Mouse (Mus musculus) thymus, adult 2 months (tissue): ENCODE data around the gene Tmem144. TPM values are rescaled to one million over a fixed set of nuclear protein-coding genes. Genes with fewer than 3 reads are reported as not detected.

ENCODE experiments used
- DNase-seq: peaks from one replicate; pipeline ENCODE4 v3.0.0; 2021
- H3K27ac ChIP-seq: fragments of 200-500 bp; 2 replicates; pipeline ENCODE4 v1.5.1; 2012; ENCODE audit warnings: low read length, control low read depth; ENCODE audit not compliant: control insufficient read depth, insufficient read depth
- H3K27me3 ChIP-seq: fragments of 200-500 bp; 2 replicates; pipeline ENCODE4 v1.6.1; 2012; ENCODE audit warnings: mild to moderate bottlenecking, low read length, moderate library complexity, mixed read lengths; ENCODE audit not compliant: control insufficient read depth, insufficient read depth
- H3K36me3 ChIP-seq: fragments of 200-500 bp; 2 replicates; pipeline ENCODE4 v1.6.1; 2012; ENCODE audit warnings: mild to moderate bottlenecking, low read length, moderate library complexity; ENCODE audit not compliant: control insufficient read depth, insufficient read depth
- H3K4me1 ChIP-seq: fragments of 200-500 bp; replicated peaks from 2 replicates; pipeline ENCODE4 v1.6.1; 2012; ENCODE audit warnings: low read length; ENCODE audit not compliant: control insufficient read depth, insufficient read depth
- H3K4me3 ChIP-seq: fragments of 200-500 bp; 2 replicates; pipeline ENCODE4 v1.5.1; 2012; ENCODE audit warnings: mild to moderate bottlenecking, low read length, control low read depth, moderate library complexity; ENCODE audit not compliant: control insufficient read depth, insufficient read depth
- CTCF ChIP-seq: fragments of 200-500 bp; IDR thresholded peaks from 2 replicates; pipeline ENCODE4 v1.5.1; 2012; ENCODE audit warnings: mild to moderate bottlenecking, control low read depth, low read length, moderate library complexity, borderline replicate concordance; ENCODE audit not compliant: control insufficient read depth, poor library complexity, insufficient read depth; ENCODE audit errors: extremely low read depth
- POLR2A ChIP-seq: fragments of 200-500 bp; IDR thresholded peaks from 2 replicates; pipeline ENCODE4 v1.6.1; 2012; ENCODE audit warnings: mild to moderate bottlenecking, low read length, control low read depth, moderate library complexity; ENCODE audit not compliant: control insufficient read depth, poor library complexity, insufficient read depth; ENCODE audit errors: extremely low read depth
- WGBS: fragments of 180-500 bp; shearing (Covaris S2); methylation state at CpG from one replicate; pipeline ENCODE4 v1.1.7; 2018; 5-methylcytosine and 5-hydroxymethylcytosine counted together
- polyA plus RNA-seq: library from polyadenylated mRNA; depleted of rRNA; stranded (reverse); fragments of >200 nt; gene quantifications from 2 replicates; pipeline ENCODE4 v1.2.3, GENCODE M21; 2012

The Tmem144 gene
- polyA plus RNA-seq, 1 experiment, result 0.38 TPM

GRCm38 (mm10) chr3:79897534-79898370 is 45.2 kb upstream of the Tmem144 start:
- TF ChIP-seq POLR2A, result no peak
- 95% methylated on average over 13 of the region's 13 CpGs for WGBS
- H3K36me3 ChIP-seq, result no peaks in the 10 kb centered on the region
- no peak overlapping the region for H3K27ac ChIP-seq
- H3K4me1 ChIP-seq, result no peaks in the 10 kb centered on the region
- DNase-seq, result no peak
- H3K4me3 ChIP-seq, result no peak overlapping the region
- H3K27me3 ChIP-seq, result no peaks in the 10 kb centered on the region

- no peak overlapping the region for H3K27ac ChIP-seq
- DNase-seq, result no peak
- H3K36me3 ChIP-seq, result no peaks in the 10 kb centered on the region
- TF ChIP-seq CTCF (no peak), POLR2A (no peak)
- no peaks in the 10 kb centered on the region for H3K4me1 ChIP-seq
- peaks cover 3% of the 10 kb centered on the region; the same call in 1 of the 2 replicates for H3K27me3 ChIP-seq
- no peak overlapping the region for H3K4me3 ChIP-seq
- whole genome bisulfite sequencing, result 87% methylated on average over 2 of the region's 2 CpGs
Observed at GRCm38 (mm10) chr3:79887966-79888365, 35.4 kb upstream of the Tmem144 start.

- no peak for DNase-seq
- no peaks in the 10 kb centered on the region for H3K4me1 ChIP-seq
- H3K4me3 ChIP-seq, result no peak overlapping the region
- 70% methylated on average over 8 of the region's 8 CpGs for WGBS
- peaks cover 3% of the 10 kb centered on the region; the same call in 1 of the 2 replicates for H3K27me3 ChIP-seq
- no peak for TF ChIP-seq POLR2A
- TF ChIP-seq CTCF, result no peak
- no peaks in the 10 kb centered on the region for H3K36me3 ChIP-seq
- H3K27ac ChIP-seq, result no peak overlapping the region
Observed at GRCm38 (mm10) chr3:79887161-79887855, 34.7 kb upstream of the Tmem144 start.

GRCm38 (mm10) chr3:79886357-79887091 is 34.0 kb upstream of the Tmem144 start:
- no peaks in the 10 kb centered on the region for H3K4me1 ChIP-seq
- no peak for TF ChIP-seq CTCF
- H3K27me3 ChIP-seq, result peaks cover 3% of the 10 kb centered on the region; the same call in 1 of the 2 replicates
- H3K4me3 ChIP-seq, result no peak overlapping the region
- WGBS, result 47% methylated on average over 23 of the region's 23 CpGs
- no peak overlapping the region for H3K27ac ChIP-seq
- no peaks in the 10 kb centered on the region for H3K36me3 ChIP-seq
- peak; percentile 2 for DNase-seq

GRCm38 (mm10) chr3:79885686-79886356 is 33.2 kb upstream of the Tmem144 start:
- TF ChIP-seq CTCF, result no peak
- TF ChIP-seq POLR2A, result no peak
- H3K27me3 ChIP-seq, result peaks cover 3% of the 10 kb centered on the region; the same call in 1 of the 2 replicates
- WGBS, result 2% methylated on average over 19 of the region's 19 CpGs
- no peaks in the 10 kb centered on the region for H3K4me1 ChIP-seq
- no peak for DNase-seq
- H3K27ac ChIP-seq, result peak overlapping the region; percentile 27; the same call in 1 of the 2 replicates
- H3K4me3 ChIP-seq, result no peak overlapping the region
- H3K36me3 ChIP-seq, result no peaks in the 10 kb centered on the region

GRCm38 (mm10) chr3:79884761-79885189 is 32.2 kb upstream of the Tmem144 start:
- H3K27ac ChIP-seq, result no peak overlapping the region
- WGBS, result 15% methylated on average over 9 of the region's 9 CpGs
- TF ChIP-seq POLR2A (no peak), CTCF (no peak)
- H3K4me3 ChIP-seq, result no peak overlapping the region
- peaks cover 3% of the 10 kb centered on the region; the same call in 1 of the 2 replicates for H3K27me3 ChIP-seq
- H3K4me1 ChIP-seq, result no peaks in the 10 kb centered on the region
- DNase-seq, result peak; percentile 8
- no peaks in the 10 kb centered on the region for H3K36me3 ChIP-seq
